Mouse (Mus musculus) monocyte, adult 5-6 weeks (primary cell): Measurements from ENCODE around the gene Plekho2. TPM values are rescaled to one million over a fixed set of nuclear protein-coding genes. Genes with fewer than 3 reads are reported as not detected.

ENCODE experiments used
- ATAC-seq: fragments of 153-309, 156-312 bp; replicated peaks from 2 replicates; pipeline ENCODE4 v1.8.0; 2017; ENCODE audit warnings: mild to moderate bottlenecking; ENCODE audit not compliant: low TSS enrichment, insufficient number of reproducible peaks, severe bottlenecking, poor library complexity, low FRiP score
- total RNA-seq: library from RNA; stranded (forward); fragments of 200-1000, 200-491, 200-594 nt; gene quantifications from 3 replicates; pipeline ENCODE4 v1.2.3, GENCODE M21; 2017

Gene Plekho2
- total RNA-seq, 1 experiment from 2014 or later, result 103 TPM

DNA sequence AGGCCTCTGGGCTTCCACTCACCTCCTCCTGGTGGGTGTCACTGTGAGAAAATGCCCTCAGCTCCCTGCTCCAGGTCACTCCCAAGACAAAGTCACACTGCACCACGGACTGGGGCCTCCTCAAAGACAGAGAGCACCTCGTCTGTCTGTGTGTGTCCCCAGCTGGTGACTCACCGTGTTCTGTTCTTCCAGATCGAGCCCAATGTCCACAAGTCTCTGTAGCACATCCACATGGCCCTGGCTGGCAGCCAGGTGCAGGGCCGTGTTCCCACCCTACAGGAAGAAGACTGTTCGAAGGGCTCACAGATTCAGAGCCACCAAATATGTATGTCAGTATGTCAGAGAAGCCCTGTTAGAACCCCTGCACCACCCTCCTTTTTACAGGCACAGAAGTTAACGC lies 71.4 kb downstream of the Plekho2 start:
- no peak for ATAC-seq

DNA sequence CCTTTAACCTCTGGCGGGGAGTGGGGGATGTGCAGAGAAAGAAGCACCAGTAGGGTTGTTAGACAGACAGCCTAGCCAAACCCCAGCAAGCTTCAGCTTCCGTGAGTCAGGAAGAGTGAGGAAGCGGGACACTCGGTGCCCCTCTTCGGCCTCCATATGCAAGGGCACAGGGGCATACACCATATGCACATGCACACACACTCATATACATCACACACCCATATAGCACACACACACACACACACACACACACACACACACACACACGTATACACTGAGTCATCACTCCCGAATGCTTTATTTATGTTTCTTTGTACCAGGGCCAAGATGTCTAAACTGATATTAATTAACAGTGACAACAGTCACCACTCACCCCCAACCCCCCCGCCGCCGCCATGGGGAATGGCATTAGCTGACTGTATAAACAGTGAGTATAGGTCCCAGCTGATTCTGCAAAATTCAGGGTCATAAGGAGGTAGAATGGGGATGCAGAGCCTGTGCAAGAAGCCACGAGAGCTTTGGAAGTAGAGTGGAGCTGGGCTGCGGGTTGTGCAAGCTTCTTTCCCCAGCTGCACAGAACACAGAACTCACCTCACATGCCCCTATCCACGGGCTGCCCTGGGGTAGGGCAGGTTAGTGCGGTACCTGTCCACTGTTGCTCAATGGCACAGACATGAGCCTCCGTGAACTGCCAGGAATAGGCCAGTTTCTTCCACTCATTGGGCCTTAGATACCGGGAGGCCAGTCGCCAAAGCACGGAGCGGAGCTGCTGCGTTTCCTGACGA lies 76.9 kb downstream of the Plekho2 start:
- no peak for ATAC-seq

Other genes starting within 250 kb of the Plekho2 start
- gene Pdcd7, start 233.9 kb downstream of the Plekho2 start, total RNA-seq, result 16.3 to 44.7 TPM (median 24.6 TPM) in 3 replicates
- not detected in 3 replicates for gene Ubap1l, start 219.0 kb downstream of the Plekho2 start, total RNA-seq
- gene Kbtbd13, start 188.4 kb downstream of the Plekho2 start, total RNA-seq, result 0.29 TPM in 1 of 3 replicates, not detected in the others
- gene Rasl12, start 181.5 kb downstream of the Plekho2 start, total RNA-seq, result 0.95 to 15.8 TPM (median 4.8 TPM) in 3 replicates
- not detected in 3 replicates for gene Slc51b, start 157.1 kb downstream of the Plekho2 start, total RNA-seq
- gene Mtfmt, start 144.3 kb downstream of the Plekho2 start, total RNA-seq, result 11.0 to 16.0 TPM (median 14.8 TPM) in 3 replicates
- gene Spg21, start 119.1 kb downstream of the Plekho2 start, total RNA-seq, result 55.6 to 62.9 TPM (median 60.9 TPM) in 3 replicates
- gene Ankdd1a, start 59.8 kb downstream of the Plekho2 start, total RNA-seq, result 3.5 to 6.1 TPM (median 3.8 TPM) in 3 replicates
- 0.21 TPM in 1 of 3 replicates, not detected in the others for gene Pif1, start 7.1 kb upstream of the Plekho2 start, total RNA-seq
- gene Rbpms2, start 49.6 kb upstream of the Plekho2 start, total RNA-seq, result 0.48 to 4.1 TPM (median 0.53 TPM) in 3 replicates
- 72.0 to 107 TPM (median 78.2 TPM) in 3 replicates for gene Oaz2, start 88.0 kb upstream of the Plekho2 start, total RNA-seq
- 3.3 to 5.2 TPM (median 4.8 TPM) in 3 replicates for gene Zfp609, start 247.5 kb upstream of the Plekho2 start, total RNA-seq